Mouse (Mus musculus) midbrain, embryonic 14.5 days (tissue): ENCODE measurements around the gene 4930522H14Rik. TPM values are rescaled to one million over a fixed set of nuclear protein-coding genes. Genes with fewer than 3 reads are reported as not detected.
A peak's percentile ranks its signal among the peaks of the same experiment; 100 is the strongest.

Experiments used
- ATAC-seq: fragments of 200-750 bp; cut with Nextera tagmentation; 2 replicates; pipeline ENCODE4 v1.8.0; 2017; ENCODE audit warnings: moderate number of reproducible peaks, moderate library complexity; ENCODE audit not compliant: low FRiP score, low TSS enrichment
- DNase-seq: peaks from one replicate; pipeline ENCODE4 v3.0.0-alpha.2; 2015
- H3K27ac ChIP-seq: fragments of 300-500 bp; sonication (generic); replicated peaks from 2 replicates; pipeline ENCODE4 v1.5.1; 2014; ENCODE audit warnings: mild to moderate bottlenecking, low read depth, low read length, moderate library complexity
- H3K27me3 ChIP-seq: fragments of 300-500 bp; sonication (generic); 2 replicates; pipeline ENCODE4 v1.6.1; 2014; ENCODE audit warnings: low read length, control low read depth, mixed read lengths; ENCODE audit not compliant: control insufficient read depth, insufficient read depth
- H3K36me3 ChIP-seq: fragments of 300-500 bp; sonication (generic); 2 replicates; pipeline ENCODE4 v1.6.1; 2014; ENCODE audit warnings: low read length, control low read depth; ENCODE audit not compliant: control insufficient read depth, insufficient read depth
- H3K4me1 ChIP-seq: fragments of 300-500 bp; sonication (generic); 2 replicates; pipeline ENCODE4 v1.6.1; 2014; ENCODE audit warnings: mild to moderate bottlenecking, antibody characterized with exemption, low read length, control low read depth; ENCODE audit not compliant: control insufficient read depth, insufficient read depth
- H3K4me2 ChIP-seq: fragments of 300-500 bp; sonication (generic); 2 replicates; pipeline ENCODE4 v1.6.1; 2014; ENCODE audit warnings: mild to moderate bottlenecking, low read length, moderate library complexity
- H3K4me3 ChIP-seq: fragments of 300-500 bp; sonication (generic); replicated peaks from 2 replicates; pipeline ENCODE4 v1.5.1; 2014; ENCODE audit warnings: low read depth, low read length
- H3K9ac ChIP-seq: fragments of 300-500 bp; sonication (generic); replicated peaks from 2 replicates; pipeline ENCODE4 v1.6.1; 2014; ENCODE audit warnings: mild to moderate bottlenecking, low read length, moderate library complexity
- H3K9me3 ChIP-seq: fragments of 300-500 bp; sonication (generic); 2 replicates; pipeline ENCODE4 v1.6.1; 2016; ENCODE audit warnings: low read length, control low read depth, mixed read lengths; ENCODE audit not compliant: control insufficient read depth
- WGBS: fragments of 180-500 bp; shearing (Covaris S2); extraction: QIAGEN DNeasy Blood & Tissue Kit; methylation state at CpG from one replicate; pipeline ENCODE4 v1.1.7; 2014; 5-methylcytosine and 5-hydroxymethylcytosine counted together
- polyA plus RNA-seq: library from polyadenylated mRNA; unstranded; fragments of >200 nt; fragmentation: Nextera tagmentation; extraction: Ambion mirVana; gene quantifications from 2 replicates; pipeline ENCODE4 v1.2.1, GENCODE M21; 2014

The 4930522H14Rik gene
- polyA plus RNA-seq, 1 experiment from 2014 or later, result not detected

DNA sequence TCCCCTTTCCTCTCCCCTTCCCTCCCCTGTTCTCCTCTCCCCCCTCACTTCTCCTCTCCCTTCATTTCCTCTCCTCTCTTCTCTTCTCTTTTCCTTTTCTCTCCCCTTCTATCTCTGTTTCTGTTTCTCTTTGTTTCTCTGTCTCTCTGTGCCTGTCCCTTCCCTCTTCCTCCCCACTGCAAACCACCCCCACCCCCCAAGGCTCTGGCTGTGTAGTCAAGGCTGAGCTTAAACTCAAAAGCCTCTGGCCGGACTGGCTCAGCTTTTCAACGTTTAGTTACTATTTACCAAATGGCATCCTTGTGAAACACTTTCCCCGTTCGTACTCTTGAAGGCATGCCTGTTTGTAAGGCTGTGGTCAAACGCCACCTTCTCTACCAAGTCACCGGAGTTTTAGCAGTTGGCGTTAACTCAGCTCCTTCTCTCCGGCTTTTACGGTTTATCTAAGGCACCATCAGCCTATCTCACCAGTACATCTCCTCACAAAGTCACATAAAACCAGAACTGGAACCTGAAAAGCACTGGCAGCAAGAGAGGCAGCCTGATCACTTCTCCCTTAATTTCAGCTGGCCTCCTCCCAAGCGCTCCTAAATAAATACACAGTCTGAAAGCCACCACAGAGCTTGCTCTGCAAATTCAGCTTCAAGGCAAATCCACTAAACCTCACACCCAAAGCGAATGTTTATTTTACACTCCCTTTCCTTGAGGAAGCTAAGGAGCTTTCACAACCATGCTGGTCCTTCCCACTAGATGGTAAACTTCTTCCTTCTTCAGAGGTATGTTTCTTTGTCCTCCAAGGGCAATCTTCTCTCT is 19.4 kb upstream of the 4930522H14Rik start:
- no peak overlapping the region for H3K4me3 ChIP-seq
- no peaks in the 10 kb centered on the region for H3K27me3 ChIP-seq
- no peak overlapping the region for H3K4me2 ChIP-seq
- ATAC-seq (no peak), DNase-seq (peak; percentile 14)
- WGBS, result 52% methylated on average over 11 of the region's 11 CpGs
- H3K4me1 ChIP-seq, result no peaks in the 10 kb centered on the region
- H3K27ac ChIP-seq, result no peak overlapping the region
- H3K36me3 ChIP-seq, result no peaks in the 10 kb centered on the region
- no peak overlapping the region for H3K9ac ChIP-seq
- no peaks in the 10 kb centered on the region for H3K9me3 ChIP-seq

DNA sequence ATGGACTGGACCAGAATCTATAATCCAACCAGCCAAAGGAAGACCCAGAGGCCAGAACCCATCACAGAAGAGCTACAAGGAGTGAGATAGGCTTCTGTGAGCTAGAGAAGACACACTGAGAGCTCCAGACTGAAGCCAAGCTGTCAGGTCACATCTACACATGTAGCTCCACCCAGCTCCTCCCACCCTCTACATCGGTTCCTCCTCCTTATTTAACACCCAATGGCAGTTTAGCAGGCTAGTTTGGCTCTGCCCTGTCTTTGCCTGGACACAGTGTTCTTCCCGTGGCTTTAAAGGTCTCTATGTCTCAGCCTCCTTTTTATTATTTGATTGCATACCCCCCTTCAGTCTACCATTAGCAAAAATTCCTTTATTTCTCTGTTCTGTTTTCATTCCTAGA is 16.2 kb upstream of the 4930522H14Rik start:
- WGBS, result 25% methylated on average over 2 of the region's 2 CpGs
- no peaks in the 10 kb centered on the region for H3K9me3 ChIP-seq
- ATAC-seq, result no peak
- H3K4me1 ChIP-seq, result no peaks in the 10 kb centered on the region
- no peak overlapping the region for H3K4me2 ChIP-seq
- no peak for DNase-seq
- no peak overlapping the region for H3K4me3 ChIP-seq
- H3K27ac ChIP-seq, result no peak overlapping the region
- H3K9ac ChIP-seq, result no peak overlapping the region
- H3K27me3 ChIP-seq, result no peaks in the 10 kb centered on the region
- no peaks in the 10 kb centered on the region for H3K36me3 ChIP-seq

DNA sequence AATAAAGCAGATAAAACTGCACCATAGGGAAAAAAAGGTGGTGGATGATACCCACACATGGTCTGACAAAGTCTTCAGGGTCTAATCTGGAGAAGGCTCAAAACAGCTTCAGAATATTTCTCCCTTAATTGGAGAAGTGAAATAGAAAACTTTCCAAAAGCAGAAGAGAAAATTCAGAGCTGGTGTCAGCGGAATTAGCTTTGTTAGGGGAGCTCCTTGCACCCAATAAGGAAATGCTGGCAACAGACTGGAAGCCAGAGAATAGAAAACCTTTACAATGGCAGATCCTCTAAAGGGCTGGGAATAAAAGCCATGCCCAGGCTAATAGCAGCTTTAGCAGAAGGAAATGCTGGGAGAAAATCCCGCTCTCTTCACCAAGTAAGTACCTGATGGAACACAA is 15.4 kb upstream of the 4930522H14Rik start:
- H3K9ac ChIP-seq, result no peak overlapping the region
- no peak overlapping the region for H3K27ac ChIP-seq
- H3K27me3 ChIP-seq, result no peaks in the 10 kb centered on the region
- no peaks in the 10 kb centered on the region for H3K4me1 ChIP-seq
- no peak overlapping the region for H3K4me3 ChIP-seq
- ATAC-seq (no peak), DNase-seq (no peak)
- no peak overlapping the region for H3K4me2 ChIP-seq
- H3K36me3 ChIP-seq, result no peaks in the 10 kb centered on the region
- WGBS, result 76% methylated on average over 2 of the region's 2 CpGs
- no peaks in the 10 kb centered on the region for H3K9me3 ChIP-seq

DNA sequence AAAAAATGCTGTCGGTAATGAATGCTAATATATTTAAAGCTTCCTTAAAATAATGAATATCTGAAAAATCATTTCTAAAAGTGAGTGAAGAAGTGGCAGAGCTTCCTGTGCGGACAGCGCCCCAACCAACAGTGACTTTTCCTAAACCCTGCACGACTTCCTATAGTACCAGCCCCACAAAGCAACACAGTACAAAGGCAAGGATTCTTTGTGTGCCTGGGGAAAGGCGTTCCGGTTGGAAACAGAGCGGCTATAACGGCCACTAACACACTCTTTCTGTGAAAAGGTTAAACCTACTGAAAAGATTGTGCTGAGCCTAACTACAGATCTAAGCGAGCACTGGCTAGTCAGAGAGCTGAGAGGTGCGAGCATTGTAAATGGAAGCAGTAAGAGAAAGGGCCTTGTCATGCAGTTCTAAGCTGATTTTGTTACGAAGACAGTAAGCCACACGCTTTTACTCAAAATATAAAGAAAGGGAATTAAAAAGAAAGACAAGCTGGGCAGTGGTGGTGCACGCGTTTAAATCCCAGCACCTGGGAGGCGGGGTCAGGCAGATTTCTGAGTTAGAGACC is 766 bp downstream of the 4930522H14Rik start:
- H3K4me3 ChIP-seq, result no peak overlapping the region
- H3K27ac ChIP-seq, result no peak overlapping the region
- H3K36me3 ChIP-seq, result no peaks in the 10 kb centered on the region
- ATAC-seq, result no peak
- no peaks in the 10 kb centered on the region for H3K27me3 ChIP-seq
- H3K4me1 ChIP-seq, result no peaks in the 10 kb centered on the region
- no peaks in the 10 kb centered on the region for H3K9me3 ChIP-seq
- WGBS, result 12% methylated on average over 15 of the region's 15 CpGs
- H3K9ac ChIP-seq, result no peak overlapping the region
- DNase-seq, result peak; percentile 20
- no peak overlapping the region for H3K4me2 ChIP-seq

DNA sequence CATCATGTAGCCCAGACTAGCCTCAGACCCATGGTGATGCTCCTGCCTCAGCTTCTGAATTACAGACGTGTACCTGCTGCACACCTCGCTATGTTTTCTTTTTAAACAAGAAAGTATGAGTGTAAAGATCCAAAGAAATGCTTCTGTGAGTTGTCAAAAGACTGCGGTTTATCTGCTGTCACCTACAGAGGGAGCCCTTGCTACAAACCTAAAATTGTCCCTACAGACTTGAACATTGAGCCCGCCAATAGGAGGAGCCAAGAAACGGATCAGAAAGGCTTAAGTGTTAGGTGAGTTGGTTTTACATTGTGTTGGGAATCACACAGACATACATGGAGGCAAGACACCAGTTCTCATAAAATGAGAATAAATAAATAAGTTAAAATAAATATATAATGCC is 26.2 kb downstream of the 4930522H14Rik start:
- Histone ChIP-seq H3K27me3 (no peaks in the 10 kb centered on the region), H3K36me3 (no peaks in the 10 kb centered on the region), H3K4me2 (no peak overlapping the region), H3K27ac (no peak overlapping the region), H3K9ac (no peak overlapping the region), H3K4me3 (no peak overlapping the region), H3K9me3 (no peaks in the 10 kb centered on the region), H3K4me1 (no peaks in the 10 kb centered on the region)
- DNase-seq, result peak; percentile 80
- whole genome bisulfite sequencing, result 10% methylated on average over 5 of the region's 5 CpGs
- ATAC-seq, result no peak

DNA sequence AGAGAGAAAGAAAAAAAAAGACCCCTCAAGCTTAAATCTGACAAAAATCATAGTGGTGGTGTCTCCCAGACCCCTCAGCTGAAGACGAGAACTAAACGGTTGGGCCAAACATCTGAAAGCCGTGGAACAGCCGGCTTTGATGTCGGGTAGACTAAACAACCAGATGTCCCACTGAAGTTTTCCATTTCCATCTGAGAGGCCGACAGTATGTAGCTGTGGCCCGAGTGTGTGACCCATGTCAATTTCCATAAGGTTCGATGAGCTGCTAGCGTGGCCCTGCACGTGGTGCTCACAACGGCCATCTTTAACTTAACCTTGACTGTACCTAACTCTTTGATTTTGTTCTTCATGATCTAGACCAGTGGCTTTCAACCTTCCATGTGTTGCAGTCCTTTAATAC is 32.6 kb downstream of the 4930522H14Rik start:
- Histone ChIP-seq H3K36me3 (no peaks in the 10 kb centered on the region), H3K27me3 (no peaks in the 10 kb centered on the region), H3K4me2 (no peak overlapping the region), H3K4me1 (no peaks in the 10 kb centered on the region), H3K4me3 (no peak overlapping the region), H3K27ac (no peak overlapping the region), H3K9me3 (no peaks in the 10 kb centered on the region), H3K9ac (no peak overlapping the region)
- DNase-seq (no peak), ATAC-seq (no peak)
- 90% methylated on average over 11 of the region's 11 CpGs for WGBS

DNA sequence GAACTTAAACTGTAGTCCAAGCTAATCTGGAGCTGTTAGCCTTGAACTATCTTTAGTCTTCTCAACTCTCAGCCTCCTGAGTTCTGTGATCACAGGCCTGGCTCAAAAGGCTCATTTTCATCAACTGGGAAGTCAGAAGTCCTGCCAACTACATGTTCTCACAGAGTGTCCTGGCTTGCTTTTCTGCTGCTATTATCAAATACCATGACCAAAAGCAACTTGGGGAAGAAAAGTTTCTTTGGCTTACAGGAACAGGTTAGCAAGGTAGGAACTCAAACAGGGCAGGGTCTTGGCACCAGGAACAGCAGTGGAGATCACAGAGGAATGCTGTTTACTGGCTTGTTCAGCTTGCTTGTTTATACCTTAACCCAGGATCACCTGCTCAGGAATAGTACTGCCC is 37.5 kb downstream of the 4930522H14Rik start:
- H3K27me3 ChIP-seq, result no peaks in the 10 kb centered on the region
- H3K27ac ChIP-seq, result no peak overlapping the region
- DNase-seq (no peak), ATAC-seq (no peak)
- H3K9me3 ChIP-seq, result no peaks in the 10 kb centered on the region
- no peak overlapping the region for H3K4me2 ChIP-seq
- H3K4me1 ChIP-seq, result no peaks in the 10 kb centered on the region
- no peak overlapping the region for H3K4me3 ChIP-seq
- no peak overlapping the region for H3K9ac ChIP-seq
- H3K36me3 ChIP-seq, result no peaks in the 10 kb centered on the region

DNA sequence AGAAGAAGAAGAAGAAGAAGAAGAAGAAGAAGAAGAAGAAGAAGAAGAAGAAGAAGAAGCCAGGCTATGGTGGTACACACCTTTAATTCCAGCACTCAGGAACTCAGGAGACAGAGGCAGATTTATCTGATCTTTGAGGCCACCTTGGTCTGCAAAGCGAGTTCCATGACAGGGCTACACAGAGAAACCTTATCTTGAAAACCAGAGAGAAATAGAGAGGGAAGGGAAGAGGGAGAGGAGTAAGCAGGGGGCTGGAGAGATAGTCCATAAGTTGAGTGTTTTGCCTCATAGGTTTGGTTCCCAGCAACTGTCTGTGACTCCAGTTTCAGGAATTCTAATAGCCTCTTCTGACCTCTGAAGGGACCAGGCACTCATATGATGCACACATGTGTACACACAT is 42.3 kb downstream of the 4930522H14Rik start:
- H3K4me1 ChIP-seq, result no peaks in the 10 kb centered on the region
- no peak for ATAC-seq
- H3K4me2 ChIP-seq, result no peak overlapping the region
- H3K4me3 ChIP-seq, result no peak overlapping the region
- H3K9ac ChIP-seq, result no peak overlapping the region
- no peaks in the 10 kb centered on the region for H3K27me3 ChIP-seq
- no peaks in the 10 kb centered on the region for H3K9me3 ChIP-seq
- no peaks in the 10 kb centered on the region for H3K36me3 ChIP-seq
- no peak for DNase-seq
- no peak overlapping the region for H3K27ac ChIP-seq
- WGBS, result 75% methylated on average over 1 of the region's 1 CpGs

DNA sequence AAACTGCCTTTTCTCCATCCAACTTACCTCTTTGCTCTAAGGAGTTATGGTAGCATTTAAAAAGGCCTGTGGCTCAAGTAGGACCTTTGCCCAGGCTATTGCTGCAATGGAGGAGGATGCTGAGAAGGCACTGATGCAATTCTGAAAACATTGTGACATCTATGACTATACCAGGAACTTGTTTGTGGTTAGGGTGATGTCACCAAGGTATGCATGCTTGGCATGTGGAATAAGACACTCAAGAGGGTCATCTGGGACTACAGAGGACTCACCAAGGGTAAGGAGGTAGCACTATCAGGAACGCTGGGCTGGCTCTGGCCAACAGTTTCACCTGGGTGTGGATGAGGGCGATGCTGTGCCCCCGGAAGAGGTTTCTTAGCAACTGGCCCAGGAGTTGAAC is 46.5 kb downstream of the 4930522H14Rik start, which contains the start of gene Rnf11:
Rnf11 (minus strand) TSS at position 108 of the 400 bp plus-strand sequence.
- H3K27me3 ChIP-seq, result no peaks in the 10 kb centered on the region
- no peak within 1 kb of the TSS for H3K27ac ChIP-seq
- H3K4me1 ChIP-seq, result no peaks in the 10 kb centered on the region
- no peaks in the 10 kb centered on the region for H3K9me3 ChIP-seq
- no peak for ATAC-seq
- no peak within 1 kb of the TSS for H3K9ac ChIP-seq
- H3K4me3 ChIP-seq, result no peak within 1 kb of the TSS
- no peak within 1 kb of the TSS for H3K4me2 ChIP-seq
- DNase-seq, result no peak
- H3K36me3 ChIP-seq, result no peaks in the 10 kb centered on the region
- WGBS, result 87% methylated on average over 3 of the region's 3 CpGs
